Mouse (Mus musculus) heart, adult 18-20 months (tissue): ENCODE data around the gene Gm16503. TPM values are rescaled to one million over a fixed set of nuclear protein-coding genes. Genes with fewer than 3 reads are reported as not detected.
"Not testable (repeated sequence)": the region's sequence is repeated elsewhere in the genome, so short reads cannot be mapped to it uniquely, and the experiment has no call there.

Experiments
- DNase-seq, 2 experiments: peaks; one replicate each; pipeline ENCODE4 v3.0.0; 2021 to 2022; ENCODE audit warnings: mixed read lengths in 1 of 2
- long read RNA-seq, 2 experiments: library from polyadenylated mRNA; stranded (forward); transcript quantifications; one replicate each; pipeline ENCODE4 v2.0.0; 2021
- total RNA-seq, 2 experiments: library from RNA; stranded (reverse); gene quantifications; 2 replicates each; pipeline ENCODE4 v1.2.3; 2021

The Gm16503 gene
- under 1 TPM in 1 of 2 experiments, not detected in 1; 0.13 TPM for total RNA-seq
- long read RNA-seq, experiment 1 = 0 reads
- long read RNA-seq, experiment 2 = 0 reads

GRCm38 (mm10) chr4:147539918-147540317 lies at the start of gene Gm16503:
Gene Gm16503 (plus strand): TSS chr4:147540218.
- DNase-seq = not testable (repeated sequence)

GRCm38 (mm10) chr4:147492117-147492516 lies 47.9 kb upstream of the Gm16503 start, which contains the start of gene Zfp982:
Gene Zfp982 (plus strand): TSS chr4:147492417.
- DNase-seq = not testable (repeated sequence)

- not testable (repeated sequence) for DNase-seq
These were observed 41.0 kb upstream of the Gm16503 start for GRCm38 (mm10) chr4:147498772-147499613.

- no peak for DNase-seq
These were observed 30.8 kb upstream of the Gm16503 start for GRCm38 (mm10) chr4:147509174-147509573.

- no peak for DNase-seq
These were observed 21.0 kb upstream of the Gm16503 start for GRCm38 (mm10) chr4:147518981-147519380.

- no peak for DNase-seq
These were observed 19.9 kb upstream of the Gm16503 start for GRCm38 (mm10) chr4:147520100-147520499.

- DNase-seq = no peak
These were observed 14.9 kb upstream of the Gm16503 start for GRCm38 (mm10) chr4:147525125-147525524.

- DNase-seq = no peak
These were observed 9.7 kb upstream of the Gm16503 start for GRCm38 (mm10) chr4:147530366-147530765.

- not testable (repeated sequence) for DNase-seq
These were observed 4.1 kb upstream of the Gm16503 start for GRCm38 (mm10) chr4:147535916-147536315.

- no peak for DNase-seq
These were observed 2.3 kb upstream of the Gm16503 start for GRCm38 (mm10) chr4:147537702-147538101.

- DNase-seq = no peak
These were observed 1.1 kb downstream of the Gm16503 start for GRCm38 (mm10) chr4:147541105-147541504.

GRCm38 (mm10) chr4:147553071-147553470 lies 13.1 kb downstream of the Gm16503 start, which contains the start of gene Zfp985:
Gene Zfp985 (plus strand): TSS chr4:147553277.
- DNase-seq = peak; percentile 9 to 70

- not testable (repeated sequence) for DNase-seq
These were observed 14.3 kb downstream of the Gm16503 start for GRCm38 (mm10) chr4:147554361-147554760.

GRCm38 (mm10) chr4:147556921-147557320 lies 16.9 kb downstream of the Gm16503 start:
- peak; percentile 15 to 60 for DNase-seq

GRCm38 (mm10) chr4:147558011-147558410 lies 18.0 kb downstream of the Gm16503 start:
- not testable (repeated sequence) for DNase-seq

GRCm38 (mm10) chr4:147559096-147559495 lies 19.1 kb downstream of the Gm16503 start:
- DNase-seq = peak; percentile 26 to 61

- DNase-seq = no peak
These were observed 25.6 kb downstream of the Gm16503 start for GRCm38 (mm10) chr4:147565426-147566220.

- not testable (repeated sequence) for DNase-seq
These were observed 31.1 kb downstream of the Gm16503 start for GRCm38 (mm10) chr4:147571156-147571555.

GRCm38 (mm10) chr4:147579371-147579770 lies 39.4 kb downstream of the Gm16503 start:
- not testable (repeated sequence) for DNase-seq

GRCm38 (mm10) chr4:147586511-147587473 lies 46.8 kb downstream of the Gm16503 start:
- DNase-seq = no peak
